Mouse (Mus musculus) heart, postnatal 4 days (tissue): Measurements from ENCODE around the gene 1700037H04Rik. TPM values are rescaled to one million over a fixed set of nuclear protein-coding genes. Genes with fewer than 3 reads are reported as not detected.

Experiments used
- DNase-seq: peaks from one replicate; pipeline ENCODE4 v3.0.0; 2021
- total RNA-seq, 2 experiments: library from RNA; stranded (reverse); gene quantifications; 2 replicates each; pipeline ENCODE4 v1.2.3; 2021

1700037H04Rik gene
- total RNA-seq, 2 experiments from 2014 or later = 23.4 to 26.0 TPM

DNA sequence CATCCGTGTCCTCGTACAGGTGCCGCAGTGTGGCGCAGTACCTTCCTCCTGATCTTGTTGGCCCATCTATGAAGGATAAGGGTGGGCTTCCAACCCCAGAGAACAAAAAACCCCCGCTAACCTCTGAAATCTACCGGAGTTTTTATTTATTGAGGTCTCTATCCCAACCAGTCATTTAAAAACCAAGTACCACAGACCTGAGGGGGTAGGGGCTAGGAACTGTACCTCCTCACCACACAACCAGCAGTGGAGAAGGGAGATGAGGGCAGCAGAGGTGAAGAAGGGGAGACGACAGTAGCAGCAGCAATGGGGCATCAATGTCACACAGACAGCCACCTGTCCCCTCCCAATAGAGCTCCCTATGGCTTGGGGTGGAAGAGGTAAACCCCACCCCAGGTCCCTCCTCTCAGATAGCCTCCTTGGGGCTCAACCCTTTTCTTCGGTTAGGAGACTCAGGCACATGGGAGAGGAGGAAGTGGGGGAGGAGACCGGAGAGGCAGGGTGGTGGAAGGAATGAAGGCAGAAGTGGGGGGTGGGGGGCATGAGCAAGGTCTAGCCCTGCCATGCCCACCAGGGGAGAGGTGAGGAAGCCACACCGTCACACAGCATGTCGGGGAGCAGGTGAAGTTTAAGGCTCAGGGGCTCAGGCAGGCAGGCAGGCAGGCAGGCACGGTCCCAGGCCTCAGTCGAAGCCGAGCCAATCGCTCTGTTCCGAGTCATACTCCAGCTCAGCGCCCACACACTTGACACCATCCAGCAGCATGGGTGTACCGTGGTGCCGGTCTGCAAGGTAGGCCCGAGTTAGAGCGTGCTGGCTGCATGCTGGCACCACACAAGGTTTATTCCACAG, 13.5 kb downstream of the 1700037H04Rik start:
- peak; percentile 12 for DNase-seq

DNA sequence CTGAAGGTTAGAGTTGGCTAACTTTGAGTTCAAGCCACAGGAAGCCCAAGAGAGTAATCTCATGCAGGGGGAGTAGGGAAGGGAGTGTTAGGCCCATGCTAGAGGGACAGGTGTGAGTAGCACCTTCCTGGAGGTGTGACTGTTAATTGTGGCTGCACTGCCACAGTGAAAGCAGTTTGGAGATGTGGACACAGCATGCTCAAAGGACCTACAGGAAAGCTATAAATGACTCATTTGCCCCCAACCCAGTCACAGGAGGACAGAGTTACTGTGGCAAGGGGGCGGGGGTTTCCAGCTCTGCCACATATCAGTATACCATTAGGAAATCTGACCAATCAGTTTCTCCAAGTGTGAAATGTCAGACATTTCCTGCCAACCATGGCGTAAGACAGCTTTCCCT, 14.3 kb downstream of the 1700037H04Rik start:
- DNase-seq = no peak

GRCm38 (mm10) chr2:131145121-131145520, 14.8 kb downstream of the 1700037H04Rik start:
- no peak for DNase-seq

DNA sequence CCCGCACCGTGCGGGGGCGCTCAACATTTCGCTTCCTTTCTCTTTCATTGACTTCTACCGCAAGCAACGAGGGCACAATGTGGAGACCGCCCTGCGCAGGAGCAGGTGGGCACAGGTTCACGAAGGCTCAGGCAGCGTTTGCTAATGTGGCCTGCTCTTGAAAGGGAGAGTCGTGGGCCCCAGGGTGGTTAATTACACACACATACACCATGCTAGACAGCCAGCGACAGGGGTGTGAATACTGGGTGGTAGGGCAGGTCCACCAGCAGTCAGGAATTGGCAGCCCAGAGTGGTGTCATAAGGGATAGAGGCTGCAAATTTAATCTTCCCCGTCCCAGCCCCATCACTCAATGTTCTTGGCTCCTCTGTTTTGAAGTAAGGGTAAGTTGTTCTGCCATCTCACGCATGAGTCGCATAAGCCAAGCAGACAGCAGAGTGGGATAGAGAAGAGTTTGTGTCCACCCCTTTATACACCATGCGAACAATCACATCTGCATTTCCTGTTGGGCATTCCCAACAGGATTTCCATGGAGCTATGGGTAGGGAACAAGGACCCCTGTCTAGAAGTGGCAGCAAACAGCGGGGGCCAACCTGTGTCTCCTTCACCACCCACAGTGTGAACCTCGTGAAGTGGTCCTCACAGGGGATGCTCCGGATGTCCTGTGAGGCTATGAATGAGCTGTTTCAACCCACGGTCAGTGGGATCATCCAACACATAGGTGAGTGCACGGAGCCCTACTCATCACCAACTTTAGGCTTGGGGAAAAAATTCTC, 16.7 kb downstream of the 1700037H04Rik start:
- no peak for DNase-seq

DNA sequence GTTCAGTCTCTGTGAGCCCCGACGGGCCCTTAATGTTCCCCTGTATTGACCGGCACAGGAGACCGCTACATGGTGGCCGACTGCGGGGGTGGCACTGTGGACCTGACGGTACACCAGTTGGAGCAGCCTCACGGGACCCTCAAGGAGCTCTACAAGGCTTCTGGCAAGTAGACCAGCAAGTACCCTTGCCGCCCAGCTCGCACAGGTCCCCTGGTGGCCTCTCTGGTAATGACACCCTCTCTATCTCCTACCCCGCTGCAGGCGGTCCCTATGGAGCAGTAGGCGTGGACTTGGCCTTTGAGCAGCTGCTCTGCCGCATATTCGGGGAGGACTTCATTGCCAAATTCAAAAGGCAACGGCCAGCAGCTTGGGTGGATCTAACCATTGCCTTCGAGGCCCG, 17.3 kb downstream of the 1700037H04Rik start:
- DNase-seq = peak; percentile 92

- DNase-seq = no peak
Observed at GRCm38 (mm10) chr2:131141336-131141986, 18.4 kb downstream of the 1700037H04Rik start.

- DNase-seq = no peak
Observed at GRCm38 (mm10) chr2:131140533-131140905, 19.4 kb downstream of the 1700037H04Rik start.

DNA sequence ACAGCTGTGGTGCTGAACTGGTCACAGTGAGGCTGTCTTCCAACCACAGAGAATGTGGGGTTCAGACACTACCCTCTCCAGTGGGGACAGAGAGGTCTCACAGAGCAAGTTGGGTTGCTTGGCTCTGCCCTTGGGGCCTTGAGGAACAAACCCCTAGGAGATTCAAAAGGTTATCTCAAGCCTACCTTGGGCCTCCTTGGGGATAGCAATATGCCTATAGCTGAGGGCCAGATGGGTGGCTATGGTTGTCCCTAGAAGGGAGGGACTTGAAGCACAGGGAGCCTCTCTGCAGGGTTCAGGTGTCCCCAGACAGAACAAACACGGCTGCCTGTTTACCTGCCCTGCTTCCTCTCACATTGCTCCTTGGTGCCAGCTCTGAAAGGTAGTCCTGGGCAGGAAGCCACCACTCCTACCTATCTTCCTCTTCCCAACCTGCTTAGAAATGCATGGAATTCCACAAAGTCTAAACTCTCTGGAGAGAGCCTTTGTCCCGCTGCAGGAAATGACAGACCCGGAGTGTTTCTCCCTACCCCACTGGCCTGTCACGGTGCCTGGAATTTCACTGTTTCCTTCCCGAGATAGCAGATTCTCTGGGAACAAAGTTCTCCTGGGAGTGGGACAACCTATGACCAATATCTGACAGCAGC, 19.9 kb downstream of the 1700037H04Rik start:
- peak; percentile 61 for DNase-seq

- DNase-seq = peak; percentile 3
Observed at GRCm38 (mm10) chr2:131139287-131139686, 20.6 kb downstream of the 1700037H04Rik start.

- DNase-seq = peak; percentile 4
Observed at GRCm38 (mm10) chr2:131138760-131139159, 21.1 kb downstream of the 1700037H04Rik start.

GRCm38 (mm10) chr2:131138296-131138695, 21.6 kb downstream of the 1700037H04Rik start:
- DNase-seq = peak; percentile 4

GRCm38 (mm10) chr2:131135521-131136139, 24.3 kb downstream of the 1700037H04Rik start:
- peak; percentile 9 for DNase-seq

GRCm38 (mm10) chr2:131134826-131135400, 25.0 kb downstream of the 1700037H04Rik start:
- peak; percentile 12 for DNase-seq

GRCm38 (mm10) chr2:131134381-131134780, 25.5 kb downstream of the 1700037H04Rik start:
- DNase-seq = peak; percentile 62

- no peak for DNase-seq
Observed at GRCm38 (mm10) chr2:131132930-131133547, 26.8 kb downstream of the 1700037H04Rik start, which contains the start of gene Gm11037. Gm11037 (plus strand) TSS chr2:131133497.

DNA sequence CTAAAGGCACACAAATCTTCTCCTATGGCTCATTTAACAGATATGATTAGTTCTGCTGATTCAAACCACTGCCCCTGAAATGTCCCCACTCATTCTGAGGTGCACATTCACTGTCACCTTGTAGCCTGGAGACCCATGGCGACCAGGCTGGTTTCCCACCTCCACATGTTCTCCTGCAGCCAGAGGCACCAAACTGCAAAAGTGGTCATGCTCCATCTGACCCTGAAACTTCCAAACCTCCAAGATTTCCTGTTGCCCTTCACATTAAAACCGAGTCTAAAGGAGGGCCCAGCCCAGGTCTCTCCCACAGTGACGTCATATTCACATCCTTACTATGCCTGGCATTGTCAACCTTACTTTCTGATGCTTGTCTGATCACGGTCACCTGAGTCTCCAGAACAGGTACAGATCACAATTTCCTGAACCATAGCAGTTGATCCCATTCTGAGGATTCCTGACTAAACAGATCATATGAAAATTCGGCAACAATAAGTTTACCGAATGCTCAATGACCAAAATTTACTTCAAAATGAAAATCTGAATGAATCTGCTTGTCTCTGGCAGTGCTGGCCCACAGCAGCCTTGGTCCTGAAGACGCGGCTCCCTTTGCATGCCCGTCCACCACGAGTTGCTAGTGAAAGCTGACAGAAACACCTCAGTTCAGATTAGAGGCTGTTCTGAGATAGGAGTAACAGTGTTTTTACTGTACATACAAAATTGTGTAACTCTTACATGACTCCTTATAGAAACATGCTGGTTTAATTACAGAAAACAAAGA, 27.6 kb downstream of the 1700037H04Rik start:
- no peak for DNase-seq

GRCm38 (mm10) chr2:131130849-131131248, 29.0 kb downstream of the 1700037H04Rik start:
- no peak for DNase-seq

- peak; percentile 15 for DNase-seq
Observed at GRCm38 (mm10) chr2:131129836-131130235, 30.0 kb downstream of the 1700037H04Rik start.

- no peak for DNase-seq
Observed at GRCm38 (mm10) chr2:131128636-131129157, 31.2 kb downstream of the 1700037H04Rik start.

GRCm38 (mm10) chr2:131128211-131128610, 31.7 kb downstream of the 1700037H04Rik start:
- peak; percentile 24 for DNase-seq
